Mouse (Mus musculus) lung, adult 18-20 months (tissue): Measurements from ENCODE around the gene Tagln2.
A peak's percentile ranks its signal among the peaks of the same experiment; 100 is the strongest.

Source experiments
- DNase-seq, 2 experiments: peaks; one replicate each; pipeline ENCODE4 v3.0.0; 2022; ENCODE audit warnings: mixed read lengths in 2 of 2

Gene Tagln2

GRCm38 (mm10) chr1:172481540-172482280, 18.1 kb upstream of the Tagln2 start, which contains the start of gene Igsf9:
Igsf9 (plus strand) TSS chr1:172481788.
- peak; percentile 91 to 93 for DNase-seq

GRCm38 (mm10) chr1:172482518-172483360, 17.1 kb upstream of the Tagln2 start:
- no peak for DNase-seq

GRCm38 (mm10) chr1:172483361-172483660, 16.5 kb upstream of the Tagln2 start:
- DNase-seq: no peak

GRCm38 (mm10) chr1:172484236-172484635, 15.6 kb upstream of the Tagln2 start:
- DNase-seq: no peak

- no peak for DNase-seq
Measured at GRCm38 (mm10) chr1:172484671-172485070, 15.2 kb upstream of the Tagln2 start.

- no peak for DNase-seq
Measured at GRCm38 (mm10) chr1:172485821-172486220, 14.0 kb upstream of the Tagln2 start.

GRCm38 (mm10) chr1:172486236-172486635, 13.6 kb upstream of the Tagln2 start:
- no peak for DNase-seq

- no peak for DNase-seq
Measured at GRCm38 (mm10) chr1:172486651-172487050, 13.2 kb upstream of the Tagln2 start.

- no peak for DNase-seq
Measured at GRCm38 (mm10) chr1:172487859-172488258, 12.0 kb upstream of the Tagln2 start.

GRCm38 (mm10) chr1:172488831-172489230, 11.0 kb upstream of the Tagln2 start:
- DNase-seq: no peak

- DNase-seq: no peak
Measured at GRCm38 (mm10) chr1:172489585-172490250, 10.1 kb upstream of the Tagln2 start.

GRCm38 (mm10) chr1:172490261-172490661, 9.6 kb upstream of the Tagln2 start:
- DNase-seq: peak; percentile 86 to 89

GRCm38 (mm10) chr1:172492047-172492446, 7.8 kb upstream of the Tagln2 start:
- DNase-seq: no peak

GRCm38 (mm10) chr1:172493516-172493915, 6.3 kb upstream of the Tagln2 start:
- DNase-seq: no peak

GRCm38 (mm10) chr1:172496030-172496429, 3.8 kb upstream of the Tagln2 start:
- no peak for DNase-seq

GRCm38 (mm10) chr1:172497428-172497827, 2.4 kb upstream of the Tagln2 start:
- DNase-seq: no peak

GRCm38 (mm10) chr1:172500451-172501370, 864 bp downstream of the Tagln2 start:
- peak; percentile 84 to 88 for DNase-seq

- DNase-seq: peak; percentile 95 to 96
Measured at GRCm38 (mm10) chr1:172501371-172502144, 1.7 kb downstream of the Tagln2 start.

GRCm38 (mm10) chr1:172502145-172503110, 2.6 kb downstream of the Tagln2 start:
- DNase-seq: peak; percentile 65 to 73
